Mouse (Mus musculus) natural killer cell, adult 2 months (primary cell): ENCODE measurements around the gene Plin2.
"Not testable (repeated sequence)": the region's sequence is repeated elsewhere in the genome, so short reads cannot be mapped to it uniquely, and the experiment has no call there.

Experiments
- DNase-seq, 2 experiments: peaks; one replicate each; pipeline ENCODE4 v3.0.0; 2022; ENCODE audit warnings: low spot score in 2 of 2

The Plin2 gene

GRCm38 (mm10) chr4:86683746-86684145 is 13.9 kb upstream of the Plin2 start:
- DNase-seq: no peak

DNA sequence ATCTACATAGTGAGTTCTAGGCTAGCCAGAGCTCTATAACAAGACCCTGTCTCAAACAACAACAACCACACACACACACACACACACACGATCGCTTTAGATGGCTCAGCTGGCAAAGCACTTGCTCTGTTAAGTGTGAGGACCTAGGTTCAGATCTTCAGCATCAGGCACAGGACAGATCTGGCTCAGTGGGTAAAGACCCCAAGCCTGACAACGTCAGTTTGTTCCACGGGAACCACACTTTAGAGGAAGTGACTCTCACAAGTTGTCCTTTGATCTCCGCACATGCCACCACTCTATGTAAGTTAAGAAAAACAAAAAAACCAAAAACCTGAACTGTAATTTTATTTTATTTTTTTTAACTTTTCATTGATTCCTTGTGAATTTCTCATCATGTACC is 13.4 kb upstream of the Plin2 start:
- DNase-seq: peak in 1 of 2 experiments; percentile 12

DNA sequence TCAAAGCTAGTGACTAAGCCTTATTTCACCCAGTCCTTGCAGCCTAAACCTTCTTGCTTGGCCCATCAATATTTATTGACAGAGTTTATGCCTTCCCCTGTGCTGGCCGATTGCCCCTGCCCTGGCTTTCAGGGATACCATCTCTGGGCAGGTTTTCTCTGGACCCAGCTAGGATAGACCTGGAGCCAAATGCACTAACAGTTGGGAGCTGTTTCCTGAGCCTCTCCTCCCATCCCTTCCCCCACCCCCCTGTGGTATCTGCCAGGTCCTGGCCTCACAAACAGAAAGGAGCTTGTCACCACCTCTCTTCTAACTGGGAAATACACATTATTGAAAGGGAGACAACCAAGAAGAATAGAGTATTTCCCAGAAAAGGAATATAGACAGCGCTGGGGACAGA is 12.0 kb upstream of the Plin2 start:
- no peak for DNase-seq

- DNase-seq: no peak
Observed at GRCm38 (mm10) chr4:86681421-86681820, 11.6 kb upstream of the Plin2 start.

DNA sequence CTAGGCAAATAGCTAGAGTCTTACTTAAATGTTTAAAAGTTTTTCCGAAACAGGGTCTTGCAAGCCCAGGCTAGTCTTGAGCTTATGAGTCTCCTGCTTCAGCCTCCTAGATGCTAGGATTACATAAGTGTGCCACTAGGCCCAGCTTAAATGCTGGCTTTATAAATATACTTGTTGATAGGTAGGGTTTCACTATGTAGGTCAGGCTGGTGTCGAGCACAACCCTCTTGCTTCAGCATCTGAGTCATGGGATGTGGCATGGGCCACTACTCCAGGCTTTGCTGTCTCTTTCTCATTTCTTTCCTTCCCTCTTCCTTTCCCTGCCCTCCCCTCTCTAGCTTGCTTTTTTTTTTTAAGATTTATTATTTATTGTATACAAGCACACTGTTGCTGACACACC is 9.8 kb upstream of the Plin2 start:
- DNase-seq: no peak

DNA sequence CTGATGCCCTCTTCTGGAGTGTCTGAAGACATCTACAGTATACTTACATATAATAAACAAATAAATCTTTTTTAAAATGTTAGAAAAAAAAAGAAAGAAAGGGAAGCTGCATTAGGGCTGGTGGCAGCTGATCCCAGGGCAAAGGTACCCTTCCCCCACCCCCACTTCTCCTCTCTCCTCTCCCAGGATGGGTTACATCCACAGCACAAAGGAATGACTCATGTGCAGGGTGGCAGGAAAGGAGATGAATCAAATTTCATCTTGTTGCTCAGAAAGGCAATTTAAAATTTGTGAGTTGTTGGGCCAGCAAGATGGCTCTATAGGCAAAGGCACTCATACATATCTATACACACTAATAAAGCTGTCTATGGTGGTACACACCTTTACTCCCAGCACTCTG is 6.9 kb upstream of the Plin2 start:
- no peak for DNase-seq

- not testable (repeated sequence) for DNase-seq
Observed at GRCm38 (mm10) chr4:86674739-86675138, 4.9 kb upstream of the Plin2 start.

DNA sequence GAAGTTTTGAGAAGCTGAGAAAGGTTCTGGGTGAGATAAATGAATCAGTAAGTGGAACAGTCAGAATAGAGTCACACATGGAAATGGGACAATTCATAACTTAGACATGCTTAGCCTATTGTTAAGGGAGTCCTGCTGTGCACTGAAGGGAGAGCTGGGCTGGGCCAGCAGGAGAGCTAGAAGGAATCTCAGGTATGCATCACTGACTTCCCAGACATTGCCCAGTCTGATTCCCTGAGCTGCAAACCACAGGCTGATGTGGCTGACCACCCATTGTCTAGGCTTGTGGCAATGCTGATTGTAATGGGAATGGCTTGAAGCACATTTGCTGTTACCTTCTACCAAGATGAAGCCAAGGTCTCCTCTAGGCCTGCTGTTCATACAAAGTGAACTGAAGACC is 4.3 kb upstream of the Plin2 start:
- not testable (repeated sequence) for DNase-seq

DNA sequence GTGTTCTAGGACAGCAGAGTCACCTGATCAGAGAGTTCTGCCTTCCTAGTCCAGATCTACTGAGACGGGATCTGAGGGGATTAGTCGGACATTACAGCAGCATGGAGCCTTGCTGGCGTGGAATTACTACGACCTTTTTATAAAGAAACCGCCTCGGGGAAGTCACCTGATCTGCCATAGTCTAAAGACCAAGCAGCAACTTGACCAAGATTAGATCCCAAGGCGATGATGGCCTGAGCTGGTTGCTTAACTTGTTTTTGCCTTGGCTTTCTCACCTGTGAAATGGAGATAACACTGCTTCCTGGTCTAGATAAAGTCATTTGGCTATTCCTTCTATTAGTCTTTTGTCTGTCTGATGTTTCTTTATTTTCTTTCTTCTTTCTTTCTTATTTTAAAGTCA is 2.6 kb upstream of the Plin2 start:
- no peak for DNase-seq

- no peak for DNase-seq
Observed at GRCm38 (mm10) chr4:86671803-86672202, 1.9 kb upstream of the Plin2 start.

DNA sequence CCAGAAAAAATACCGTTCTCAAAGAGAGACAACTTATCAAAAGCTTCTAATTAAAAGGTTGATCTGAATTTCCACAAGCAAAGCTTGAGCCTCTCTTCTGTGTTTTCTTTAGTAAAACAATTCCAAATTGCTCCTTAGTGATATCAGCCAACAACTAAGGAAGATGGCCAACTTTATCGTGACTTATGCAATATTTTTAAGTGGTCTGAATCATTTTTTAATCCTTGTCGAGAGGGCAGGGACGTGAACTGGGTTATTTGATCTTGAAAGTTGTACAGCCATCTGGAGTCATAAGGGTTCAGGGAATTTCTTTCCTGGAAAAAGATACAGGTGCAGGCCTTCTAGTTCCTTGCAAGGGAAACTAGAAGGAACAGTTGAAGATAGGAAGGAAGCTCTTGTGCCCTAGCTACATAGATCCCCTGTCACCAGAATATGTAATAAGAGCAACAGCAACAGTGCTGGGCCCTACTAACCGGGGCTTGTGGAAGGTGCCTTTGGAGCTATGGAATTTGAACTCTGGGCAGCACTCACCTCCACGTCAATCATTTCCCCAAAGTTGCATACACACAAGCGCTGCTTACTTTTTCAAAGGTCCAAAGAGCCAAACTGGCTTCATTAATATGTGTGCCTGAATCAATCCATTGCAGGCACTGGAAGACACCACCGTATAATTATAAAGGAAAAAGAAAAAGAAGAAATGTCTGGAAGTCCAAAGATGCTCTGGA is 884 bp upstream of the Plin2 start:
- no peak for DNase-seq

DNA sequence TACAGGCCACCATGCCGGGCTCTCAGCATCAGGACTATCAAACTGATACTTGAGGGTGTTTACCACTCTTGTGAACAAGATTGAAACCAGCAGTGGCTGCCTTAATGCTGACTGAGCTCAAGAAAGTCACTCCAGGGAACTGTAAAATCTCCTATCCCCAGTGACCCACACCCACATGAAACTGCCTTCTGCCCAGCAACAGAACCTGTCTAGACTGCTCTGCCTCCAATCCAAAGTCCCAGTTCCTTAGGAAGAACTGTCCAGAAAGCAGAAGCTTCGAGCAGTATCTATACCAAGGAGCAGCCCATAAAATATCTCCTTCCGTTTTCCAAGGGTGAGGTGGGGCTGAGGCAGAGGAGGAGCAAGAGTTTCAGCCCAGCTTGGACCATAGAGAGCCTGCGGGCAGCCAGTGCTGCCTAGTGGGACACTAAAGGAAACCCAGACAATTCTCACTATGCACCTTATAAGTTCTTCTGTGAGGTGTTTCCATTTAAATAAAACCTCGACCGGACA is 563 bp downstream of the Plin2 start:
- DNase-seq: peak in 1 of 2 experiments; percentile 7

DNA sequence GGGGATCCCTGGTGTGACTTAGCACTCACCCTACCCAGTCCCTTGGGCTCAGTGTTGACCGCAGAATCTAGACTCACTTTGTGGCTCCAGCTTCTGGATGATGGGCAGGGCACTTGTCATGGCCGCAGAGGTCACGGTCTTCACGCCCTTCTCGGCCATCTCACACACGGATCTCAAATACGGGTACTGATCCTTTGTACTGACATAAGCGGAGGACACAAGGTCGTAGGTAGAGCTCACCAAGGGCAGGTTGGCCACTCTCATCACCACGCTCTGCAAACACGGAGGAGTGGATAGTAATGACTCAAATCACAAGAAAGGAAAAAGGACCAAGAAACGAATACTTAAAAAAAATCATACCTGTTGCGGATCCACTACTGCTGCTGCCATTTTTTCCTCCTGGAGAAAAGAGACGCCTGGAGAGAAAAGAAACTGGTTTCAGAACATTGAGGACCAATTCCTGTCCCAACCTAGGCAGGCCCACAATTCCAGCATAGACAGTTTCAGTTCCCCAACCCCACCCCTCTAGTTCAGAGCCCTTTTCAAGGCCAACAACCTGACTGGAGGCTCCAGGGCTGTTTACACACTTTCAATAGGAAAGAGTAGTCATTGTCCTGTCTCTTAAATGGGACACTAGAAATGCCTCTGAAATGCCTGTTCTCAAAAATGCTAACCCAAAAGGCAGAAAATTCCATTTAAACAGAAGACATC is 1.4 kb downstream of the Plin2 start:
- DNase-seq: no peak

GRCm38 (mm10) chr4:86665596-86665995 is 4.3 kb downstream of the Plin2 start:
- DNase-seq: no peak

DNA sequence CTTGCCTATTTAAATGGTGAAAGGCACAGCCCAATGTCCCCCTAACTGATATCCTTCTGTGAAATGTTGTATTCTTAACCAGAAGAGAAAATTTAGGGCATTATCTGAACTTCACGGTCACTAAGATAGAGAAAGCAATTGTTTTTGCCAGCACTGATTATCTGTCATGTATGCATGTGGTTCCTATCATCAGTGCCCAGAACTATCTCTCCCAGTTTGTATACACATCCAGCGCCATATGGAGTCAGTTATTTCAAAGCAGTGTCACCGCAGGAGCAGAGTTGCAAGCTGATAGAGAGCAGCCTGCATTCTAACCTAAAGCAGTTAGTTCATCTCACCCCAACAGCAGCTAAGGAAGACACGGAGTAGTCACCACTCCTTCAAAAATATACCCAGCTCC is 5.9 kb downstream of the Plin2 start:
- no peak for DNase-seq

GRCm38 (mm10) chr4:86657176-86657575 is 12.7 kb downstream of the Plin2 start:
- no peak for DNase-seq

- not testable (repeated sequence) for DNase-seq
Observed at GRCm38 (mm10) chr4:86656410-86656809, 13.4 kb downstream of the Plin2 start.

DNA sequence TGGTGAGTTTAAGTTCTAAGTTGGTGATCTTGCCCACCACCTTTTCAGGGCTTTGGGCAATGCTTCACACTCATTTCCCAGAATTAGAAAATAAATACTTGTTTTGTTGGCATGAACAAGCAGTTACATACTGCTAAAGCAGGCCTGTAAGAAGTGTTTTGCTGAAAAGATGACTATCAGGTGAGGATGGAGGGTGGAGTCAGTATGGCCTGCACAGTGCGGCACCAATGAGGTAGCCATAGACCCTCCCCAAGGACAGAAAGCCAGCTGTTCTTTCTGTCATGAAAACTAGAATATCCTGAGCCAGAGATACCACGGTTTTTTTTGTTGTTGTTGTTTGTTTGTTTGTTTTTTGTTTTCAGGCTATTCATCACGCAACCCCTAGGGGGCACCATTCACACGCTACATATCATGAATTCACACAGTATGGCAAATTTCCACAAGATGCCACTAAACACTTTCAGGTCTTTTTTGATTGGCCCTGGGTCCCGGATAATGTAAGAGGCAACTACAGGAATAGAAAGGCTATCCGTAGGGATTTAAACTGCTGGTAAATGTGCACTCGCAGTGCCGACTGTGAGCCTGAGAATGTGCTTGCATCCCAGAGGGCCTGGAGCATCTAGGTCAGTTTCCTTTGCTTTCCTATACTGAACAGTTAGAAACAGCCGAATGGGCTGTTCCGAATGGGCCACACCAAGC is 18.0 kb downstream of the Plin2 start:
- no peak for DNase-seq

DNA sequence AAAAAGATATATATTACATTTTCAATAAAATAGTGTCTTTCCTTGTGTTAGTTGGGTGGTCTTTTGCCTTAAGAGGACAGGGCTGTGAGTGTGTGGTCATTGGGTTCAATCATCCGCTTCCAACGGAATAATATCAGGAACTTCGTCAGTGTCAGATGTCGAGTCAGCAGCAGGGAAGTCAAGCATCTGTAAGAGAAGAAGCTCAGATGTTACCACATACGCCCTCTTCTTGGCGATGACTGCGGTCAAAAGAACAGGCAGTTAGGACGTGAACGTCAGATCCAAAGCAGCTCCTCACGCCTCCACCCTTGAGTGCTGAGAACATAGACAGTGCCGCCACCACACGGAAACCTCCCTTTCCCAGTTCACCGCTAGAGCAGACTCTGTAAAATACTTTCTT is 21.5 kb downstream of the Plin2 start:
- DNase-seq: not testable (repeated sequence)

DNA sequence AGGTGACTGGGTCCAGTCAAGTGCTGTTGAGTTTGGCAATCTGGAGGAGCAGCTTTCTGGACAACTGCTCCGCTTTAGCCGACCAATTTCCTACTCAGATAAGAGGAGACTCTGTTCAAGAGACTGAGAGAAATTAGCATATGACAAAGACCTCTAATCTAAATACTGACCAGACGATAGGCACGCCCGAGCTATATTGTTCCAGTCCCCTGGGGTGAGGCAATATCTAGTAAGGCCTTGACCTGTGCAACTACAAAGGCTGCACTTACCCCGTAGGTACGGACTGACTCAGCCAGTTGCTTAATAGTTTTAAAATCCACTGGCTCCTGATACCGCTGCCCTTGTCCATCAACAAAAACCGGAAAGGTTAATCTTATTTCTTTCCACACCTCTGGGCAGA is 32.3 kb downstream of the Plin2 start:
- not testable (repeated sequence) for DNase-seq

GRCm38 (mm10) chr4:86634873-86635272 is 35.0 kb downstream of the Plin2 start:
- DNase-seq: not testable (repeated sequence)

DNA sequence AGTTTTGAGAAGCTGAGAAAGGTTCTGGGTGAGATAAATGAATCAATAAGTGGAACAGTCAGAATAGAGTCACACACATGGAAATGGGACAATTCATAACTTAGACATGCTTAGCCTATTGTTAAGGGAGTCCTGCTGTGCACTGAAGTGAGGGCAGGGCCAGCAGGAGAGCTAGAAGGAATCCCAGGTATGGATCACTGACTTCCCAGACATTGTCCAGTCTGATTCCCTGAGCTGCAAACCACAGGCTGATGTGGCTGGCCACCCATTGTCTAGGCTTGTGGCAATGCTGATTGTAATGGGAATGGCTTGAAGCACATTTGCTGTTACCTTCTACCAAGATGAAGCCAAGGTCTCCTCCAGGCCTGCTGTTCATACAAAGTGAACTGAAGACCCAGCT is 35.5 kb downstream of the Plin2 start:
- DNase-seq: not testable (repeated sequence)

DNA sequence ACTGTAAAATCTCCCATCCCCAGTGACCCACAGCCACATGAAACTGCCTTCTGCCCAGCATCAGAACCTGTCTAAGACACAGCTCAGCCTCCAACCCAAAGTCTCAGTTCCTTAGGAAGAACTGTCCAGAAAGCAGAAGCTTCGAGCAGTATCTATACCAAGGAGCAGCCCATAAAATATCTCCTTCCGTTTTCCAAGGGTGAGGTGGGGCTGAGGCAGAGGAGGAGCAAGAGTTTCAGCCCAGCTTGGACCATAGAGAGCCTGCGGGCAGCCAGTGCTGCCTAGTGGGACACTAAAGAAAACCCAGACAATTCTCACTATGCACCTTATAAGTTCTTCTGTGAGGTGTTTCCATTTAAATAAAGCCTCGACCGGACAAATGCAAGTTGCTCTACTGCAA is 37.3 kb downstream of the Plin2 start:
- not testable (repeated sequence) for DNase-seq
